Comparison of ENCODE assay signal across 8 mouse cellular contexts in genomic region chr6:41604401-41605050, GRCm38 (mm10). TPM values are rescaled to one million over a fixed set of nuclear protein-coding genes. Genes with fewer than 3 reads are reported as not detected.
A peak's percentile ranks its signal among the peaks of the same experiment; 100 is the strongest.
DNase-seq lines count a peak whose midpoint lies in the region; ATAC-seq lines count a peak whose summit lies in the region.

No protein-coding gene starts in this region.

- peak; percentile 23 to 83 for DNase-seq in adrenal gland, adult (ENCODE audit: inconsistent age in 2 of 2, low spot score in 1 of 2)
- no peak for DNase-seq in adrenal gland, adult 8-10 months
- peak; percentile 82 for DNase-seq in ES-CJ7 (ENCODE audit: low read depth, low spot score)
- DNase-seq in embryonic facial prominence, embryonic 10.5 days (ENCODE audit: low spot score) = peak; percentile 78
- peak; percentile 83 for DNase-seq in hindbrain, embryonic 11.5 days (ENCODE audit: low spot score)
- DNase-seq in limb, embryonic 10.5 days (ENCODE audit: low spot score) = peak; percentile 76
- peak; percentile 75 for DNase-seq in midbrain, embryonic 10.5 days (ENCODE audit: low spot score)

- H3K4me3 ChIP-seq in embryonic facial prominence, embryonic 10.5 days = peak overlapping the region; percentile 74
- H3K4me3 ChIP-seq in hindbrain, embryonic 11.5 days (ENCODE audit: low read depth, low read length) = peak overlapping the region; percentile 63
- H3K4me3 ChIP-seq in limb, embryonic 10.5 days = peak overlapping the region; percentile 73
- H3K4me3 ChIP-seq in midbrain, embryonic 10.5 days = peak overlapping the region; percentile 65
- peak overlapping the region; percentile 81 for H3K4me3 ChIP-seq in stomach, embryonic 15.5 days (replicated peaks)

- WGBS in embryonic facial prominence, embryonic 10.5 days = under 1% methylated on average over 23 of the region's 23 CpGs
- 1% methylated on average over 22 of the region's 23 CpGs for WGBS in hindbrain, embryonic 11.5 days
- under 1% methylated on average over 23 of the region's 23 CpGs for WGBS in limb, embryonic 10.5 days
- WGBS in midbrain, embryonic 10.5 days = 1% methylated on average over 23 of the region's 23 CpGs
- WGBS in stomach, embryonic 15.5 days = under 1% methylated on average over 23 of the region's 23 CpGs

- H3K9me3 ChIP-seq in embryonic facial prominence, embryonic 10.5 days = no peaks in the 10 kb centered on the region
- no peaks in the 10 kb centered on the region for H3K9me3 ChIP-seq in hindbrain, embryonic 11.5 days (ENCODE audit: control insufficient read depth, low read length)
- no peaks in the 10 kb centered on the region for H3K9me3 ChIP-seq in limb, embryonic 10.5 days (replicated peaks)
- H3K9me3 ChIP-seq in midbrain, embryonic 10.5 days (replicated peaks) = no peaks in the 10 kb centered on the region
- no peaks in the 10 kb centered on the region for H3K9me3 ChIP-seq in stomach, embryonic 15.5 days

- peaks cover 19% of the 10 kb centered on the region for H3K4me1 ChIP-seq in embryonic facial prominence, embryonic 10.5 days
- no peaks in the 10 kb centered on the region for H3K4me1 ChIP-seq in hindbrain, embryonic 11.5 days (replicated peaks; ENCODE audit: control insufficient read depth, insufficient read depth, low read length)
- H3K4me1 ChIP-seq in limb, embryonic 10.5 days = peaks cover 9% of the 10 kb centered on the region
- H3K4me1 ChIP-seq in midbrain, embryonic 10.5 days = peaks cover 16% of the 10 kb centered on the region
- 0 out of 2 replicates have a peak, but pooled peaks cover 2% of the 10 kb centered on the region for H3K4me1 ChIP-seq in stomach, embryonic 15.5 days

- H3K27me3 ChIP-seq in embryonic facial prominence, embryonic 10.5 days (replicated peaks; ENCODE audit: low read depth, poor library complexity, severe bottlenecking) = peaks cover 9% of the 10 kb centered on the region; the same call in 1 of the 2 replicates
- H3K27me3 ChIP-seq in hindbrain, embryonic 11.5 days (ENCODE audit: control insufficient read depth, insufficient read depth, low read length) = no peaks in the 10 kb centered on the region
- peaks cover 4% of the 10 kb centered on the region; the same call in 1 of the 2 replicates for H3K27me3 ChIP-seq in limb, embryonic 10.5 days (ENCODE audit: low read depth, poor library complexity, severe bottlenecking)
- H3K27me3 ChIP-seq in midbrain, embryonic 10.5 days (ENCODE audit: low read depth, poor library complexity, severe bottlenecking) = peaks cover 7% of the 10 kb centered on the region
- H3K27me3 ChIP-seq in stomach, embryonic 15.5 days (replicated peaks) = no peaks in the 10 kb centered on the region

- peak overlapping the region; percentile 90 for H3K4me2 ChIP-seq in hindbrain, embryonic 11.5 days (replicated peaks; ENCODE audit: low read depth, low read length)
- H3K4me2 ChIP-seq in stomach, embryonic 15.5 days = peak overlapping the region; percentile 96

- H3K36me3 ChIP-seq in embryonic facial prominence, embryonic 10.5 days (replicated peaks) = no peaks in the 10 kb centered on the region
- no peaks in the 10 kb centered on the region for H3K36me3 ChIP-seq in hindbrain, embryonic 11.5 days (ENCODE audit: control insufficient read depth, insufficient read depth, low read length)
- no peaks in the 10 kb centered on the region for H3K36me3 ChIP-seq in limb, embryonic 10.5 days
- no peaks in the 10 kb centered on the region for H3K36me3 ChIP-seq in midbrain, embryonic 10.5 days
- no peaks in the 10 kb centered on the region for H3K36me3 ChIP-seq in stomach, embryonic 15.5 days

- peak overlapping the region; percentile 95 for H3K27ac ChIP-seq in embryonic facial prominence, embryonic 10.5 days (replicated peaks)
- H3K27ac ChIP-seq in hindbrain, embryonic 11.5 days (ENCODE audit: low read depth, low read length) = peak overlapping the region; percentile 84
- H3K27ac ChIP-seq in limb, embryonic 10.5 days = peak overlapping the region; percentile 96
- peak overlapping the region; percentile 90 for H3K27ac ChIP-seq in midbrain, embryonic 10.5 days (replicated peaks)
- H3K27ac ChIP-seq in stomach, embryonic 15.5 days = peak overlapping the region; percentile 91

- peak; percentile 77 for ATAC-seq in hindbrain, embryonic 11.5 days (ENCODE audit: low FRiP score)
- peak; percentile 29 for ATAC-seq in stomach, embryonic 15.5 days (ENCODE audit: insufficient read depth, low FRiP score, low read depth)

- H3K9ac ChIP-seq in hindbrain, embryonic 11.5 days (ENCODE audit: low read depth, low read length) = peak overlapping the region; percentile 71
- H3K9ac ChIP-seq in stomach, embryonic 15.5 days = peak overlapping the region; percentile 68

RNA-seq across cellular contexts. Expression of gene Ephb6, which starts 0.8 kb away (rescaled TPM):
- total RNA-seq in adrenal gland, adult 8-10 months (2022) = 10 to 100 TPM in 2 of 4 experiments, 1 to 10 TPM in 2; 7.0 to 13.7 (median 11.0) TPM
- 16.8 and 18.3 TPM in 2 replicates for polyA plus RNA-seq in embryonic facial prominence, embryonic 10.5 days (2016; fragmentation: Nextera tagmentation; extraction: Ambion mirVana)
- 8.8 and 8.9 TPM in 2 replicates for polyA plus RNA-seq in hindbrain, embryonic 11.5 days (2014; fragmentation: Nextera tagmentation; extraction: Ambion mirVana)
- polyA plus RNA-seq in limb, embryonic 10.5 days (2016; fragmentation: Nextera tagmentation; extraction: Ambion mirVana) = 15.1 and 19.1 TPM in 2 replicates
- 13.9 and 17.0 TPM in 2 replicates for polyA plus RNA-seq in midbrain, embryonic 10.5 days (2016; fragmentation: Nextera tagmentation; extraction: Ambion mirVana)
- polyA plus RNA-seq in stomach, embryonic 15.5 days (2015; fragmentation: Nextera tagmentation; extraction: Ambion mirVana) = 9.2 and 12.0 TPM in 2 replicates

RNA-seq across cellular contexts. Expression of gene Trpv6, which starts 31.7 kb away (rescaled TPM):
- total RNA-seq in adrenal gland, adult 8-10 months (2022) = under 1 TPM in 1 of 4 experiments, not detected in 3; 0.11 TPM
- polyA plus RNA-seq in embryonic facial prominence, embryonic 10.5 days (2016; fragmentation: Nextera tagmentation; extraction: Ambion mirVana) = 0.36 and 0.45 TPM in 2 replicates
- 0.34 and 0.43 TPM in 2 replicates for polyA plus RNA-seq in hindbrain, embryonic 11.5 days (2014; fragmentation: Nextera tagmentation; extraction: Ambion mirVana)
- polyA plus RNA-seq in limb, embryonic 10.5 days (2016; fragmentation: Nextera tagmentation; extraction: Ambion mirVana) = 0.21 and 0.31 TPM in 2 replicates
- polyA plus RNA-seq in midbrain, embryonic 10.5 days (2016; fragmentation: Nextera tagmentation; extraction: Ambion mirVana) = 0.10 and 0.27 TPM in 2 replicates
- 5.0 and 5.3 TPM in 2 replicates for polyA plus RNA-seq in stomach, embryonic 15.5 days (2015; fragmentation: Nextera tagmentation; extraction: Ambion mirVana)
